Mouse (Mus musculus) lung, adult 2 months (tissue): ENCODE measurements around the gene Sema4d. TPM values are rescaled to one million over a fixed set of nuclear protein-coding genes. Genes with fewer than 3 reads are reported as not detected.

Source experiments
- DNase-seq: peaks from one replicate; pipeline ENCODE4 v3.0.0; 2022
- H3K4me1 ChIP-seq: fragments of 200-500 bp; 2 replicates; pipeline ENCODE4 v1.6.1; 2011; ENCODE audit warnings: low read length; ENCODE audit not compliant: control insufficient read depth, insufficient read depth
- H3K4me3 ChIP-seq: fragments of 200-500 bp; replicated peaks from 2 replicates; pipeline ENCODE3; 2011; ENCODE audit warnings: low read depth, mild to moderate bottlenecking, control low read depth, low read length; ENCODE audit errors: extremely low read depth
- CTCF ChIP-seq: fragments of 200-500 bp; IDR thresholded peaks from 2 replicates; pipeline ENCODE4 v1.5.1; 2011; ENCODE audit warnings: mild to moderate bottlenecking, low read length, control low read depth; ENCODE audit not compliant: insufficient read depth
- POLR2A ChIP-seq: fragments of 200-500 bp; IDR thresholded peaks from 2 replicates; pipeline ENCODE4 v1.6.1; 2011; ENCODE audit warnings: low read depth, mild to moderate bottlenecking, control low read depth, low read length, borderline replicate concordance; ENCODE audit errors: extremely low read depth
- WGBS: fragments of 180-500 bp; shearing (Covaris S2); methylation state at CpG from one replicate; pipeline ENCODE4 v1.1.7; 2018; 5-methylcytosine and 5-hydroxymethylcytosine counted together
- polyA plus RNA-seq: library from polyadenylated mRNA; depleted of rRNA; stranded (reverse); fragments of >200 nt; gene quantifications from 2 replicates; pipeline ENCODE4 v1.2.3, GENCODE M21; 2012

Sema4d gene
- polyA plus RNA-seq, 1 experiment = 23.3 TPM

DNA sequence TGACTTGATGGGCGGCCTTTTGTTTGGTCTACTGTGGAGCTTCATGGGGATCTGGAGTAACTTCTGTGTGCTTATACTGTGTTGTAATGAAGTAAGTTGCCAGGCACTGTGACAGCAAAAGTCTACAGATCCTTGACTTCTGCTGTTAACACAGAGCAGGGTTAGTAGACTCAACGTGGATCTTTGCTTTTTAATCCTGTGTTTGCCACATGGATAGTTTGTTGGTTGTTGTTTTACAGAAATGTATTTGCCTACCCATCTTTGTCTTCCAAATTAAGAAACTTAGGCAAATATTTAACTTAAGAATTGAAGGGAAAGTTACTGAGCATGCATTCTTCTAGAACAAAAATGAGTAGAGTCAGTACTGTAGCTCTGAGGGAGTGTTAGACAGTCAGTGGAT is 130.0 kb downstream of the Sema4d start:
- TF ChIP-seq CTCF = no peak
- no peak for TF ChIP-seq POLR2A
- 90% methylated on average over 2 of the region's 2 CpGs for WGBS

GRCm38 (mm10) chr13:51659573-51659972 is 134.0 kb downstream of the Sema4d start:
- 95% methylated on average over 7 of the region's 7 CpGs for WGBS

More for the DNA sequence above, 130.0 kb downstream of the Sema4d start:
- Histone ChIP-seq H3K4me3 (no peak overlapping the region), H3K4me1 (no peaks in the 10 kb centered on the region)
- DNase-seq = no peak

GRCm38 (mm10) chr13:51658094-51658493 is 135.5 kb downstream of the Sema4d start:
- no peak for DNase-seq
- WGBS = 86% methylated on average over 3 of the region's 3 CpGs
- no peak for TF ChIP-seq CTCF
- no peak for TF ChIP-seq POLR2A

More at GRCm38 (mm10) chr13:51659573-51659972, 134.0 kb downstream of the Sema4d start:
- Histone ChIP-seq H3K4me1 (no peaks in the 10 kb centered on the region), H3K4me3 (no peak overlapping the region)
- TF ChIP-seq POLR2A (no peak), CTCF (no peak)
- DNase-seq = no peak

DNA sequence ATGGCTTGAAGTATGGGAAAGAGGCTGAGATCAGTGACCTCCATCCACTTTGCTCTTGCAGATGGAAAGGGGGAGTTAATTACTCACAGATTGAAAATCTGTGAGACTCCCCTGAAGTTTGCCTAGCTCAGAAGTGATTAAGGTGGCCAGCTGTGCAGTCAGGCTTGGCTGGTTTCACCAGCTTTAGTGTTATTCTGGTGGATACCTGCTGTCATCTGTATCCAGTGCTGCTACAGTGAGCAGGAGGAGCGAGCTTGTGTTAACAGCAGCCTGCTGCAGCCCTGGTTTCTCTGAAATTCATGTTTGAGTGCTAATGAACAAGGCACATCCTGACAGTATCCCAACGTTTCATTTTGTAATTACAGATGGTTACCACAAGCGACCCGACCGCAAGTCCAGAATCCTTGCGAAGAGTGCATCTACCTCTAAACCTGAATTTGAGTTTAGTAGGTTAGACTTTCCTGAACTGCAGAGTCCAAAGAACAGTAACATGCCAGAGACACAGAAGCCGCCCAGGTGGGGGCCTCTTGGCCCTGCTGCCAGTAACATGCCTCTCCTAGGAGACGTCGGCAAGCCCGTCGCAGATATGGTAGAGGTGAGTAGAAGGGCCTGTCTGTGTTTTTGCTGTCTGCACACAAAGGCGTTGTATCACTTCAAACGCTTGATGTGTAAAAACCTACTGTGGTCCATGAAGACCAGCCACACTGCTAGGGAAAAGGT is 136.9 kb downstream of the Sema4d start:
- H3K4me3 ChIP-seq = no peak overlapping the region
- WGBS = 95% methylated on average over 13 of the region's 13 CpGs
- no peak for DNase-seq
- TF ChIP-seq CTCF (no peak), POLR2A (no peak)
- peaks cover 3% of the 10 kb centered on the region for H3K4me1 ChIP-seq

More at GRCm38 (mm10) chr13:51658094-51658493, 135.5 kb downstream of the Sema4d start:
- no peaks in the 10 kb centered on the region for H3K4me1 ChIP-seq
- no peak overlapping the region for H3K4me3 ChIP-seq

DNA sequence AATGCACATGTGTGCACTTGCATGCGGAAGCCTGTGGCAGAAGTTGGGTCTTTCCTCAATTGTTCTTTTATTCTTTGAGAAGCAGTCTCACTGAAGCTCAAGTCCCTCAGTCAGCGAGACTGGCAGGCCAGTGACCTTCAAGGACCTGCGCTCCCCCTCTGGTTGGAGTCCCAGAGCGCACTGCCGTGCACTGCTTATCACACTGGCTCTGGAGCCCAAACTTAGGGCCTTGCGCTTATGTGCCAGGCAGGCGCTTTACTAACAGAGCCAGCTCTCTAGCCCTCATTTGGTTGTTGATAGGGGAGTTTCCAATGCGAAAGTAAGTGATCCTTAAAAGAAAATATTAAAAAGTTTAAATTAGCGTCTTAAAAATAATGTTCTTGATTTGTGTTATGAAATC is 139.6 kb downstream of the Sema4d start:
- no peak for DNase-seq
- WGBS = 92% methylated on average over 9 of the region's 9 CpGs

GRCm38 (mm10) chr13:51653159-51653558 is 140.4 kb downstream of the Sema4d start:
- DNase-seq = no peak
- Histone ChIP-seq H3K4me1 (peaks cover 6% of the 10 kb centered on the region), H3K4me3 (no peak overlapping the region)
- 90% methylated on average over 6 of the region's 6 CpGs for WGBS
- no peak for TF ChIP-seq POLR2A
- TF ChIP-seq CTCF = no peak

More for the DNA sequence above, 139.6 kb downstream of the Sema4d start:
- peaks cover 6% of the 10 kb centered on the region for H3K4me1 ChIP-seq
- no peak overlapping the region for H3K4me3 ChIP-seq
- TF ChIP-seq CTCF (no peak), POLR2A (no peak)

DNA sequence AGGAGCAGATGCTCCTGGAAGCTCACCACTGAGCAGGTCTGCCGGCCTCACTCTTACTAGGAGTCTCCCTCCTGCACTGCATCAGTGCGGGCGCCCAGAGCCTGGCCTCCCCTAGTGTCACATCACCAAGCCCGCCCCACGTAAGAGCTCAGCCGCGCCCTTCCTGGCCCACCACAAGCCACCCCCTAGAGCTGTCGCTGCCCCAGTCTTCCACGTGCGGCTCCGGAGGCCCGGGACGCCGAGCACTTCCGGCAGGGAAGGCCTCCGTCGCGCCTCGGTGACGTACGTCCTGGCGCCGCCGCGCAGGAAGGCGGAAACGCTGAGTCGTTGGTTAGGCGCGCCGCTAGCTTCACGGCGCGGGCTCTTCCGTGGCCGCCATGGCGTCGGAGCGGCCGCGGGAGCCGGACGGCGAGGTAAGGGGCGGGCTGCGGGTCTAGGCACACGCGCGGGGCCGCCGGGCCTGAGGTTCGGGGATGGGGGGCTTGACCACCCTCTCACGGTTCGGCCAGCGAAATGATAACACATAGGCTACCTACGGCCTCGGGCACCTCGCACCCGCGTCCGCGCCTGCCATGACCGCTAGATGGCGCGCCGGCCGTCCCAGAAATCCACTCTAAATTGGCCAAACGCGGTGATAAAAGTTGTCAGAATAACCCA is 142.0 kb downstream of the Sema4d start, which contains the start of gene Secisbp2:
TSS of gene Secisbp2 (plus strand) at position 290 of the 657 bp plus-strand sequence.
- Histone ChIP-seq H3K4me3 (peak within 1 kb of the TSS; percentile 95), H3K4me1 (peaks cover 6% of the 10 kb centered on the region)
- WGBS = 1% methylated on average over 69 of the region's 69 CpGs
- peak; percentile 96 for DNase-seq
- TF ChIP-seq CTCF = peak; percentile 57
- peak; percentile 61; the same call in 1 of the 2 replicates for TF ChIP-seq POLR2A

DNA sequence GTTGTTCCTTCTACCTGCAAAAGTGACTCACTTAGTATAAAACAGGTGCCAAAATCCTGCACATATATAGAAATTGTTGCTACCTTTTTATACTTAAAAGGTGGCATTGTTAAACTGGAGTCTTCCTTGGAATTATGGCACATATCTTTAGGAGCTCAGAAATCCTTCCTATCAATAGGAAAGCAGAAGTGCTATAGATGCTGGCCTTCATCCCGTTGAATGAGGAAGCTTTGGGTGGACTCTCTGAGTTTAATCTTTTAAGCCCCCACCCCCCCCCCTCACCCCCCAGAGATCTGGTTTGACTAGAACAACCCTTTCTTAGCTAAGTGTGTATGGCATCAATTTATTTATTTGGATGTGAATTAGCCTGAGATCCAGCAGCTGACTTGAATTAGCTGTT is 143.8 kb downstream of the Sema4d start:
- TF ChIP-seq POLR2A (no peak), CTCF (no peak)
- H3K4me3 ChIP-seq = no peak overlapping the region
- DNase-seq = no peak
- 64% methylated on average over 1 of the region's 1 CpGs for WGBS
- peaks cover 11% of the 10 kb centered on the region for H3K4me1 ChIP-seq

DNA sequence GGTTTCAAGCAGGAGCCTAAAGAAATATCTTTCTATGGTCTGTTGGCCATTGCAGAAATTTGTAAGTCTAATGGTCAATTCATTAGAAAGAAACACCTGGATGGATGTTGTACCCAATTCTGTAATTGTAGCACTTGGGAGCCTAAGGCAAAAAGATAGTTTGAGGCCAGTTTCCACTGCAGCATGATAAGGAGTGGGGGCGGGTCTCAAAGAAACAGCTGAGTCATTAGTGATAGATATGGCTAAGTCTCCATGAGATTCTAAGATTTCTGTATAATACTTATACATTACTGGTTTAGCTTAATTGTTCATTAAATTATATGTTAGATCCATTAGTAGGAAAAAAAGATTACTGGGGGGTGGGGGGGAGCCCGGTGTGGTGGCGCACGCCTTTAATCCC is 145.3 kb downstream of the Sema4d start:
- Histone ChIP-seq H3K4me1 (peaks cover 14% of the 10 kb centered on the region), H3K4me3 (no peak overlapping the region)
- DNase-seq = no peak
- no peak for TF ChIP-seq POLR2A
- no peak for TF ChIP-seq CTCF
- 84% methylated on average over 4 of the region's 4 CpGs for WGBS

DNA sequence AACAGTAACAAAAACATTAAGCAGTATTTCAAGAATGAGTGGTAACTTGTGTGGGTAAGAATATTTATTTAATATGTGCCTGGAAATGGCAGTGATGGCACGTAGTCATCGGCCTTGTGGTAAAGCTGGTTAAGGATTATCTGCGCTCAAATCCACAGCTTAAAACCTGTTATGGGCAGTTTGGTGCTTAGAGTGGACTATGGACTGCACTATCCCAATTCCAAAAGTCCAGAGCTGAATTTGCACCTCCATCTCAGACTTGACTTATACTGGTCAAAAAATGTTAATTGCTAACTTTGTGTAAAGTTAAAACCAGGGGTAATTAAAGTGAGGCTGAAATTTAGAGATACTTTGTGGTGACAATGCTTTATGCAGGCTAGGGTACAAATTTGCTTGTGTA is 145.8 kb downstream of the Sema4d start:
- 81% methylated on average over 3 of the region's 3 CpGs for whole genome bisulfite sequencing
- H3K4me1 ChIP-seq = peaks cover 14% of the 10 kb centered on the region
- no peak for TF ChIP-seq POLR2A
- TF ChIP-seq CTCF = no peak
- H3K4me3 ChIP-seq = no peak overlapping the region
- DNase-seq = no peak
